Mouse (Mus musculus): Measurements from ENCODE around the gene Ksr1.

The Ksr1 gene

DNA sequence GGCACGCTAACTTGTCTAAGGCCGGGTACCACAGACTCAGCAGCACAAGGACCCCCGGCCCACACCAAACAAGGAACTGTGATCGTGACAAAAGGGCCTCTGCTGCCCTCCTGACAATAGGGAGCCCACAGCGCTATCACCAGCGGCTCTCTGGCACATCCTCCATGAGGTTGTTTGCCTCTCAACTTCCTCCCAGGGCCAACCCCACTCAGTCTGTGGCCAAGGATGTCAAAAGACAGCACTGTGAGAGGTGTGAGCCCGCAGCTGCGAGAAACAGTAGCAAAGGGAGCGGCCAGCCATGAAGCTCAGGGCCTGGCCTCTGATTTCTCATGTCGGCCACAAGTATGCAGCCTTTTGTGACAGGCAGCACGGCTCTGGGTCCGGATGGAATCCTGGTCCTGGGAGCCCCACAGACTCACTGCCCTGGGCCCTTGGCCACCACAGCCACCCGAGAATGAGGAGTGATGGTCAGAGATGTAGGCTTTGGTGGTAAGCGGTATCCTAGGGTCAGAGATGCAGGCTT is 104.2 kb downstream of the Ksr1 start:
- no peak for DNase-seq (ENCODE audit: low spot score)

DNA sequence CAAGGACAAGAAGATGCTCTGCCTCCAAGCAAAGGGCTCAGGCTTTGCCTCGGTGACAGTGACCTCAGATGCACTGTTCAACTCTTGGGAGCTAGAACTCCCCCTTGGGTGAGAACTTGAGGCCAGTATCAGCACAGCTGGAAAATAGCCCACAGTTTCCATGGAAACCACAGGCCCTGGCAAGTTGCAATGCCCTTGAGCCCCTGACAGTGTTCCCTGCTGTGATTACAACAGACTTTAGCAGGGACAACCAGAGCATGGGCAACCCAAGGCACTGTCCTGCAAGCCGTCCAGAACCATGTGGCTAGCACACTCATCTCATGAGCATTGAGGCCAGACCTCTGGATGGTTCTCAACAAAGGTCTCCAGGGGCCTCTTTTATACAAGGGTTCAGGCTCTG is 106.7 kb downstream of the Ksr1 start:
- no peak for DNase-seq (ENCODE audit: low spot score)

DNA sequence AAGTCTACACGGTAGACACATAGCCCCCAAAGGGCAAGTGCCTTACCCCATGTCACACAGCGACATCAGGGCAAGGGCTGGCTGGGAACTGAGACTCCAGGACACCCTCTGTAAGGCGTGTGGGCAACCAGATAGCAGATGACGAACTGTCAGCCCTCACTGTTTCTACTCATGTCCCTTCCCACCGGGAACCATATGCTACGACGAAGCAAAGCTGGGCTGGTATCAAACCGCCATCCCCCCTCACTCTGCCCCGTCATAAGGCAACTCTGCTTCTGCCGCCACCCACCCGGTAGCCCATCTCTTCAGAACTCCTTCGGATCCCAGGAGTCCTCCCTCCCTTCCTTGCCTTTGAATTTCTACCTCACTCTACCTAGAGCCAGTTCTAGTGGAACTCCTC is 108.7 kb downstream of the Ksr1 start:
- no peak for DNase-seq (ENCODE audit: low spot score)

DNA sequence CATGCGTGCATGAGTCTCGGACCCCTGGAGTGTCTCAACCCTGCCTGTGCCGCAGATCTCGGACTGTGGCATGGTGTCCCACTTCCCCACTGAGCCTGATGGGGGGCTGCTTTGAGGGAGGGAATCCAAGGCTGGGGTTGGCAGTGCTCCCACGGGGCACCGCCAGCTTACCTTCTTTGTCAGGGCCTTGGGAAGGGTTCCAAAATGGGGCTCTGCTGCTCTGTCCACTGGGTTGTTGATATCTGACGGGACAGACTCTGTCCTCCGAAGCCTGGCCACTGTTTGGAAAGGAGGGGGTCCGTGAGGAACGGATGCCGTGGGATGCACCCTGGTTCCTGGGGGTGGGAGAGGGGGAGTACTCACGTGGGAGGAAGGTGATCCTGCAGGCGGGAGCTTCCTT is 109.9 kb downstream of the Ksr1 start:
- no peak for DNase-seq (ENCODE audit: low spot score)

DNA sequence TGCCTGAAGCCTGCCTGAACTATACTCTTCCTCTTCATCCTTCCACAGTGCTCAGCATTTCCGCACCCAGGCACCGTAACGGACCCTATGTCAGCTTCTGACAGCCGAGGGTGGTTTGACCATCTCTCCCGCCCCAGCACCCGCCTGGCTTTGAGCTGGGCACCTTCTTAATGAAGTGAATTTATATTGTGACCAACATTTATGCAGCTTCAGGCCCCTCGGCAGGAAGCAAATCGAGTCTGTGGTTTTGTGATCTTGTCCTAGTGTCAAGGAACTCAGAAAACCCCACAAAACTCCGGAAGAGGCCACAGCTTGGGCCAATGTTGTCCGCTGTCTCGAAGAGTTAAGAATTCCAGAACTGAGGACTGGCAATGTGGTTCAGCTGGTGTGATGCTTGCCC is 112.6 kb downstream of the Ksr1 start:
- no peak for DNase-seq (ENCODE audit: low spot score)

DNA sequence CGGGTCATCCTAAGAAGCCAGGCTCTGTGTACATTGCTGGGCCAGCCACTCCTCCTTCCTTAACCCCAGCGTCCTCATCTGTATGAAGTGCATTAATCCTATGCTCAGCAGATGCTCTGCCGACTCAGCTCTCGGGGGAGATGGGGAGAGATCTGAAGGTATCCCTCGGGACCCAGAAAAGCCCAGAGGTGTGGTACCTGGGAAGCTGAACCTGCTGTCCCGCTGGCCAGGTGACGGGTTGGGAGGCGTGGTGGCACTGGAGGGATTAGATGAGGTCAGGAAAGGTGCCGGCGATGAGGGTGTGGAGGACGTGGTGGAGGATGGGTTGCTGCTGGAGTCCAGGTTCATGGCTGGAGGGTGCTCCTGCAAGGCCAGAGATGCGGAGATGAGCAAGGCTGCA is 113.2 kb downstream of the Ksr1 start:
- DNase-seq (ENCODE audit: low spot score): no peak

DNA sequence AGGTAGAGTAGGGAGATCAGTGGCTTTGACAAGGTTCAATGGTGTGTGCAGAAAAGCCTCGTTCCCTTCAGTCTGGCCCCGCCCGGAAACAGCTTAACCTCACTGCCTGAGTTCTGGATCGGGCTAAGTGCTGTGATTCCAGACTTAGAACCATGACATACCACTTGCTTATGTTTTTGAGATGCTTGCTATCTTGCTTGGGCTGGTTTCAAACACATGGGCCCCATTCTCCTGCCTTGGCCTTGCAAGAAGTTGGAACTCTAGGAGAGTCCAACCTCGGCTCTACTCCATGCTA is 114.8 kb downstream of the Ksr1 start:
- no peak for DNase-seq (ENCODE audit: low spot score)

DNA sequence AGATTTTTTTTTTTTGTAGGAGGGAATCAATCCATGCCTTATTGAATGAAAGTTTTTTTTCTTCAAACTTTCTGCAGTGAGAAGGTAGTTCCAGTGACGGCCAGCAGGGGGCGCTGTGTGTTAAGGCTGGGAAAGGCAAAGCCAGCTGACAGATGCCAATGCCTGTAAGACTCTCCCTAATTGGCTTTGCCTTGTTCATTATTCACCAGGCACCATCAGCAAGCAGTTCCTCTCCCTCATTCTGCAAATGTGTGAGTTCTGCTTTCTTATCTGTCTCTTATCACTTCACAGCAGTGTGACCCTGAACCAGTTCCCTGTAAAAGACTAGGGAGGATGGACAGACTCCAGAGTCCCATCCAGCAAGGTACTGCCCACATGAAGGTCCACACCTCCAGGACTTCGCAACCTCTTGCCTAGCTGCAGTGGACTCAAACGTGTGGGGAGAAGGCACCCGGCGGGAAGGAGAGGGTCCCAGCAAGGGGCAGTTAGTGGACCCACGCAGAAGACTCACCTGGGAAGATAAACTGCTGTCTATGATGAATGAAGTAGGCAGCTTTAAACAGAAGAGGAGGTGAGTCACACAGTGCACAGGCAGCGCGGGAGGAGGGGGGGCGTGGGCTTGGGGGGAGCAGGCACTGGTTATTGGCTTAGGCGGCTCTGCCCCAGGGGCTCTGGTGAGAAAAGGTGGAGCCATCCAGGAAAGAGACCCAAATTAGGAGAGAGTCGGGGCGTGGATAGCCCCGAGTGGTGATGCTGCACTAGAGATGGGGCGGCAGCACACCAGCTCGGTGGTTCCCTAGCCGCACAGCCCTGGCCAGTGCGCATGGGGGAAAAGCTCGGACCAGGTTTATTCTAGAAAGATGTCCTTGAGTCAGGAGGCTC is 115.4 kb downstream of the Ksr1 start:
- DNase-seq (ENCODE audit: low spot score): peak; percentile 83

DNA sequence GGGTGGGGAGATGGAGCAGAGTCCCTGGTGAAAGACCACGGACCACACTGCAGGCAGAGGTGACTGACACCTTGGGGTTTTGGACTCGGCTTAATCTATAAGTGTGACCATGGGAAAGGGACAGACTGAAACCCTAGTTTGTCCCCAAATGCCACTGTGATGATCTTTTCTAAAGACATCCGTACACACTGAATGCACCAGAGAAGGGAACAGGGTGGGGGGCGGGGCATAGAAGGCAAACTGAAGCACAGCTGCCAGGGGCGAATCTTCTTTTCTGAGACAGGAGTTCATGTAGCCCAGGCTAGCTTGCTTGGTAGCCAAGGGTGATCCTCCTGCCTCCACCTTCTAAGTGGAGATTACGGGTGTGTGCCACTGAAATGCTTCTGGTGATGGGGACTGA is 122.5 kb downstream of the Ksr1 start:
- no peak for DNase-seq (ENCODE audit: low spot score)

DNA sequence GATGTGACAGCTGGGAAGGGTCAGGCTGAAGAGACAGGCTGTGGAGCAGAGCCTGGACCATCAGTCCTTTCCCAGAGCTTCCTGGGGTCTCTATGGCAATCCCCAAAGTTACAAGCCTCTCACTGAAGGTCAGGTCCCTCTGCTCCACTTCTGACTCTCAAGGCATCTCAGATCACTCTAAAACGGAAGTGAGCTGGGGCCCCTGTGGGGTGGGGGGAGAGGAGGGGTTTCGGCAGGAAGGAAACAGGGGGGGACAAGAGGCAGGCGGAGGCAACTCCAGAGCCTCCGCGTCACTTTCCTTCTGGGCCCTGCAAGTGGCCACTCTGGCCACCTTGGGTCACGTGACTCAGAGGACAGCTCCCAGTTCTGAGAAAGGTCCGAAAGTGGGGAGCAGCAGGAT is 122.9 kb downstream of the Ksr1 start:
- DNase-seq (ENCODE audit: low spot score): peak; percentile 72

DNA sequence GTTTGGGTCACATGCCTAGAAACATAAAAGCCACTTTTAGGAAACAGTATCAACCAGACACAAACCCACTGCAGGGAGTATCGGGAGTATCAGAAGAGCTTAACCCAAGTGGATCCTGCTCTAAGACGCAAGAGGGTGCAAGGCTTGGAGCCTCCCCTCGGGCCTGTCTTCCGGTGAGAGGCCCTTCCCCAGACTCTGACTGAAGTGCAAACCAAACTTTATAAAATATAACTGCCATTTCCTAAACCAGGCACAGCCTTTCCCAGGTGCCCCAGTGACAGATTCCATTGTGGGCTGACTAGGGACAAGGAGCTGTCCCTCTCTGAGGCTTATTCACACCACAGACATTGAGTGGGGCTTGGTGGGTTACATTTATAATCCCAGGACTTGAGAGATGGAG is 123.4 kb downstream of the Ksr1 start:
- no peak for DNase-seq (ENCODE audit: low spot score)

DNA sequence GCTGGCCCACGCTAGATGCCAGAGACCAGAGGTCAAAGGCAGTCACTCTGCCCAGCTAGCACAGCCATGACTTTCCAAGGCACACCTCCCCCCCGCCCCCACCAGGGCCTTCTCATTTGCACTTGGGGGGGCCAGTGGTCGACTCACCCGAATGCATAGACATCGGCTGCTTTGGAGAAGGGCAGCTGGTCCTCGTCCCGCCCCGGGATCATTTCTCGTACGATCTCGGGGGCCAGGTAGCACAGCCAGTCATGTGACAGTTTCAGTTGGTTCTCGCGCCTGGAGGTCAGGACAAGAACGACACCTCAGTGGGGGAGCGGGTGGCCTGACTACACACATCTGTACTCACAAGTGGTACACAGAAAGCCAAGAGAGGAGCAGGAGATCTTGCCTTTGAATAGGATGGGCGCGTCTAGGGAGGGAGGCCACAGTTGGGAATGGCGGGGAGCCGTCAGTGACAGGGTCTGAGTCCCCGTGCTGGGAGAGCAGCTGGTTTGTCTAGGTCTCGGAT is 125.6 kb downstream of the Ksr1 start:
- no peak for DNase-seq (ENCODE audit: low spot score)

DNA sequence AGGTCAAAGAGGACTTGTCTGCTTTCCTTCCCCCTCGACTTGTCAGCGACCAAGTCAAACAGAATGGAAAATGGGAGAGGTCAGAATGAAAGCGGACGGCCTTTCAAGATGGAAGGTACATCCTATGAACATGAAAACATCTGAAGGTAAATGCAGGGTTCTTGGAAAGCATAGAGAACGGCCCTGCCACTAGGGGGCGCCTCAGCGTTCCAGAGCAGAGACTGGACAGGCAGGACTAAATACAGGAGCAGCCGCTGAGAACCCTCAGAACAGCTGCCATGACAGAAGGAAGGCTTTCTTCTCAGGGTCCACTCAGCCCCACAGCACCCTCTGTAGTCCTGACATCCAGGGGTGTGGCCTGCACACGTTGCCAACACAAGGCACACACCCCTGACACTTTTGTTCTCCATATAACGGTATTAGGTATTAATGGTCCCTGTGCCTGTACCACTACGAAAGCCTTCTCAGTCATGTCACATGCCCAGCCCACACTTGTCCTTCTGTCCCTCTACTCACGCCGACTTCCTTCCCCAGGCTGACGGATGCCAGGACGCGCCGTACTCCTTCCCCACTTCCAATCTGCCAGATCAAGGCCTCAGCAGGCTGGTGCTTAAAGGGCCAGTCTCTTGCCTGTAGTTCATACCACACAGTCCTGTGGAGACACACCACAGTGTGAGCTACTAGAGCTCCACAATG is 126.2 kb downstream of the Ksr1 start:
- no peak for DNase-seq (ENCODE audit: low spot score)

DNA sequence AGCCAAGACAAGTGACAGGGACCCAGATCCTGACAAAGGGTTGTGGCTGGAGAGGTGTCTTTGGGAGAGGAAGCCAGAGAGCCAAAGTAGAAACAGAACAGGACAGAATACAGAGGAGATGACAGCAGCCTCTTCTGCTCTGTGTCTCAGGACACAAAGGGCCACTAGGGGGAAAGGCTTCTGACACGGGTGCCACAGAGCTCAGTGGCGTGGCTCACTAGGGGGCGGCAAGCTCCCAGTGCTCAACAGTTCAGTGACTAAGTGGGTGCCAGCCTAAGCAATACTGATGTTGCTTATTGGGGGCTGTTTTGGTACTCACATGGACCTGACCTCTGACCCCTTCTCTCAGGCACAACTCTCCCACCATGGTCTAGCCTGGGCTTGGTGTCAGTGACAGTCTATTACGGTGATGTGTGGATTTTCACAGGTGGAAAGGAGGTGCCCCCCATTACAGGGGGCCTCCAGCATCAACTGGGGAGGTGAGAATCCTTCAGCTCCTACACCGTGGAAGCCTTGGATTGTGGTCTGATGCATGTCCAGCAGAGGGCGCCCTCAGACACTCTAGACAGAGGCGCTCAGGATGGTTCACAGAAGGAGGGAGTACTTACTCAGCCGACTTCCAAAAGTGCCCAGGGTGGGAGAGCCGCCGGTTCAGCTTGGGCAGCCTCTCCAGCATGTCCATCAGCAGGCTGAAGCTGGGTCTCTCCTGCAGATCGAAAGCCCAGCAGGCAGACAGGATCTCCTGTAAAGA is 127.1 kb downstream of the Ksr1 start:
- peak; percentile 82 for DNase-seq (ENCODE audit: low spot score)

DNA sequence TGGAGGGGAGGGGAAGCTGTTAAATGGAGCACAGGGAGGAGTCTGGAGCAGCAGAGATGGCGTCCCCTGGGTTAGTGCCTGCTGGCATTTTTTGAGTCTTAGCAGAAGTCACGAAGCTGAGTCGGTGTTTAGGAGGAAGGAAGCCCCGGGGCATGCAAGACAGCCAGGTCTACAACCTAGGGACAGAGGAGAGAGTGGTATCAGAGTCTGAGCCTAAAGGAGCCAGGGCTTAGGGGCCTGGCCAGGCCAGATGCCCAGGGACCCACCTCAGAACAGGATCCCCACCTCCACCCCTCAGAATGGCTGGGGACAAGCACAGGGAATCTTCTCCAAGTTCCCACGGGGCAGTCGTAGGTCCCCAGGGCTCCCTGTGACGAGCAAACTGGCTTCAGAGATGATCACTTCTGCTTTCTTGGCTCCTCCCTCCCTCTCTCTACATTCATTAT is 129.0 kb downstream of the Ksr1 start:
- DNase-seq (ENCODE audit: low spot score): no peak

DNA sequence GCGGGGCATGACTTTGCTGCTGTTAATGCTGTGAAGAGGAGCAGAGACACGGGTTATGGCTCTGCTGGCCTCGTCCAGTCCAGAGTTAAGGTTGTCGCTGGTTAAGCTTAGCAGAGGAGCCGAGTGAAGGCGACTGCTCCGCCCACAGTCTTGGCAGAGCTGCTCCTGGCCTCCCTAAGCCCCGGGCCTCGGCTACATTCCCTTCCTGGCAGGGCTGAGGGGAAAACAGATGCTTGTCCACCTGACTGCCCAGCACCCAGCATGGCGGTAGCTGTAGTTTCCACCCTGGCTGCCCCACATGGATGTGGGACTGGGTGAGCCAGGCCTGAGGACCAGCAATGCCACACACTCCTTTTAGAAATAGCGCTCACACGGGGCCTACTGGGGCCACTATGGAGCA is 130.0 kb downstream of the Ksr1 start:
- DNase-seq (ENCODE audit: low spot score): no peak

DNA sequence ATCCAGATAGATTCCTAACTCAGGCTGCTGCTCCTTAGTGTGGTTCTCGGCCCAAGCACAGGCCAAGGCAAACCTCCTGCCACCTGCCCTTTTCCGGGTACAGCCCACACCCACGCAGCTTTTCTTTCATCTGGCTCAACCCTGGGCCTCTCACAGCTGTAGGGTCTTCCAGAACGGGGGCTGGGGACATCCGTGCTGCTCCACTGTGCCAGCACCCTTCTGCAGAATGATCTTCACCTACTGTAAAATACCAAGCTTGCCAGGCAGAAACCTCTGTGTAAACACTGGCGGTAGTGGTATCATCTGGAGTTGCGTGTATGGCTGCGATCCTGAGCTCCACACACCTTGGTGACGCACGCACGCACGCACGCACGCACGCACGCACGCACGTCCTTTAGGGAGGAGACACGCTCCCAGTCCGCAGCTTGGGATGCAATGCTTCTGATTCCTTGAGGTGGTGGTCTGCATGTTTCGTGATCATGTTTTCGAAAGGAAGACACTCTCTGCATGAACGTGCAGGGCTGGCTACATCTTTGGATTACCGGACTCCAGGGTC is 130.5 kb downstream of the Ksr1 start:
- no peak for DNase-seq (ENCODE audit: low spot score)

DNA sequence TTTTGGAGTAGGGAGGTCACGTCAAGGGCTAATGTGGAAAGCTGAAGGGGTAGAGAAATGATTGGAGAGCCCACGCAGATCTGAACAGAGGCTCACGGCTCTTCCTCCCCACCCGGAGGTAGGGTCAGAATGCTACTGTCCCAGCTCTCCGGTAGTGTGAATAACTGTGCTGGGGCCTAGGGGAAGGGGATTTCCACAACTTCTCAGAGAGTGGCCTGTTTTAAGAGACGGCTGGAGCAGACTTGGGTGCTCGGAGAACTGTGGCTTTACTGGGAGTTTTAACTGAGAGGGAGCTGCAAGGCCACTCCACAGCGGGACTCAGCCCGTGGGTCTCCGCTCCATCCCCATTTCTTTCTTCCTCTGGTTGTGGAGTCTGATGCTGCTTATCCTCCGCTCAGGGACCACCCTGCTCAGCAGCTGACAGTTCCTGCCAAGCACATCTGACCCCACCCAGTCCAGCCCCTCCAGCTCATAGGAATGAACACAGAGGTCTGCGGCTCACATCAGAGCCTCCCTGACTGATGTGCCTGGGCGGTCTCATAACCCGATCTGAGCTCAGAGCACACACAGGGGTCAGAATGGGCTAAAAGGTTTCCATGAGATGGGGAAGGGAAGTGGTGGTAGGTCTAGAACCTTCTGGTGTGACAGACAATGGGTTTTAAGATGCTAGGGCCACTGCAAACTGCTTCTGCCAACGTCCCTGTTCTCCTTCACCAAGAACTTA is 131.4 kb downstream of the Ksr1 start:
- DNase-seq (ENCODE audit: low spot score): no peak

DNA sequence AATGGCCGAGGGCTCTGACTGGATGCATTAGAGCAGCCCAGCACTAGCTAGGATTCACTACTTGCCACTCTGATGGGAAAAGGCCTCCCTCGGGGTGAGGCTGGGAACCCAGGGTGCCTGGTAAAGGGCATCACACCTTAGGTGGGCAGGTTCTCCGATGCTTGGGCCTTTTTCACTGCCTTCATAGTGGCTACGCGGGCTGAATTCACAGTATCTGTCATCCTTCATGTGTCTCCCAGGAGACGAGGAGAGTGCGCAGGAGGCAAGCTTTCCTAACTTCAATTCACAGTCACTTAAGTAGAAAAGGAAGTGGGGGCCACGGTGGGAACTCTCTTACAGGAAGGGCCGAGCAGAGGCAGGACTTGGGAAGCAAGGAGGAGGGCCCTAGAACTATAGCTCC is 132.4 kb downstream of the Ksr1 start:
- DNase-seq (ENCODE audit: low spot score): no peak

DNA sequence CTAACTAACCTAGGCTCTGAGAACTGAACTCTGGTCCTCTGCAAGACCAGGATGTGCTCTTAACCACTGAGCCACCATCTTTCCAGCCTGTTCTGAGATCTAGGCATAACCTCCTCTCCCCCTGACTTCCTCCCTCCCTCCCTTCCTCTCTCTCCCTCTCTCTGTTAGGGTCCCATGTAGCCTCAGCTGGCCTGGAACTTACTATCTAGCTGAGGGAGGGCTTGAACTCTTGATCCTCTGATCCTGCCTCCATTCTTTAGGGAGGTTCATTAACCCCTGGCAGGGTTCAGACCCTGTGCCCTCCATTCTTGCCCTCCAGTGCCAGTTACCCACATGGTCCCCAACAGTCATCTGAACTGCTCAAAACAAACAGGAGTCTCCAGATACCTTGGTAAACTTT is 133.2 kb downstream of the Ksr1 start:
- no peak for DNase-seq (ENCODE audit: low spot score)

DNA sequence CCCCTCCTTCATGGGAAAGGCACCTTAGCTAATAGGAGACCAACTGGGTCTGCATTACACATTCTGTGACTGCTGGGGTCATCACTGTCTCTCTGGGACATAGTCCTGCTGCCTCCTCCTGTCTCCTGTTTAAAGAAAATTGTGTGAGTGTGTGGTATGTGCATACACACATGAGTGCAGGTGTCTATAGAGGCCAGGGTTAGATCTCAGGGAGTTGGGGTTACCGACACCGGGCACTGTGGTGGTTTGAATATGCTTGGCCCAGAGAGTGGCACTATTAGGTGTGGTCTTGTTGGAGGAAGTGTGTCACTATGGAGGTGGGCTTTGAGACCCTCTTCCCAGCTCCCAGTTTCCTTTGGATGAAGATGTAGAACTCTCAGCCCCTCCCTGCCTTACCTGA is 133.7 kb downstream of the Ksr1 start:
- no peak for DNase-seq (ENCODE audit: low spot score)

DNA sequence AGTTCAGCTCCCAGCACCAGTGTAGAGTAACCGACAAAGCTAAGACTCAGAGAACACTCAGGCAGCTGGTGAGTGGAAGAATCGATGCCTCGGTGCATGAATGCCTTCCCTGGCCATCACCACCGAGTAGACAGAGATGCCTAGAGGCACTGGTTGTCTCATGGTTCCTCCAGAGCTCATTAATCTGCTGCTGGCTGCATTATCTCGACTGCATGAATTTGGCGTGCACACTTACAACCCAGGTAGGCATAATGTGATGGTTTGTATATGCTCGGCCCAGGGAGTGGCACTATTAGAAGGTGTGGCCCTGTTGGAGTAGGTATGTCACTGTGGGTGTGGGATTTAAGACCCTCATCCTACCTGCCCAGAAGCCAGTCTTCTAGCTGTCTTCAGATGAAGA is 137.3 kb downstream of the Ksr1 start:
- no peak for DNase-seq (ENCODE audit: low spot score)

All from embryo, embryonic 10.5 days (tissue).